8 mouse cellular contexts compared by ENCODE assay signal in genomic region chr8:109565498-109566333, GRCm38 (mm10). TPM values are rescaled to one million over a fixed set of nuclear protein-coding genes. Genes with fewer than 3 reads are reported as not detected.
A peak's percentile ranks its signal among the peaks of the same experiment; 100 is the strongest.
DNase-seq lines count a peak whose midpoint lies in the region; ATAC-seq and TF ChIP-seq lines count a peak whose summit lies in the region.

Dhx38 (minus strand) TSS chr8:109565861.
Txnl4b (plus strand) TSS chr8:109565892.

- H3K4me3 ChIP-seq in ES-E14 (ENCODE audit: insufficient read depth in 1 of 2, low read depth in 1 of 2, low read length in 2 of 2, poor library complexity in 1 of 2, severe bottlenecking in 1 of 2) = peak within 1 kb of the TSS; percentile 90 to 96
- H3K4me3 ChIP-seq in forebrain, embryonic 15.5 days = peak within 1 kb of the TSS; percentile 86
- H3K4me3 ChIP-seq in lung, adult 2 months (replicated peaks; ENCODE audit: extremely low read depth, low read depth, low read length) = peak within 1 kb of the TSS; percentile 91

- peak; percentile 100 for ATAC-seq in forebrain, embryonic 15.5 days (replicated peaks)
- peak; percentile 96 for ATAC-seq in neutrophil, adult 5-6 weeks (ENCODE audit: extremely low read depth, insufficient number of reproducible peaks, low FRiP score, poor library complexity, severe bottlenecking)

- peak within 1 kb of the TSS; percentile 99 for H3K9ac ChIP-seq in ES-E14 (ENCODE audit: insufficient read depth, low read depth, low read length, poor library complexity, severe bottlenecking)
- H3K9ac ChIP-seq in forebrain, embryonic 15.5 days (replicated peaks) = peak within 1 kb of the TSS; percentile 93

- H3K4me1 ChIP-seq in ES-E14 (ENCODE audit: control insufficient read depth in 2 of 2, insufficient read depth in 2 of 2, low read length in 2 of 2, poor library complexity in 1 of 2) = peaks cover 1 to 2% of the 10 kb centered on the region in 2 experiments; a peak in 2 of 4 replicates
- H3K4me1 ChIP-seq in forebrain, embryonic 15.5 days = peaks cover 21% of the 10 kb centered on the region
- no peaks in the 10 kb centered on the region; the same call in 1 of the 2 replicates for H3K4me1 ChIP-seq in lung, adult 2 months (ENCODE audit: control insufficient read depth, insufficient read depth, low read length)

- H3K9me3 ChIP-seq in ES-E14 (ENCODE audit: control insufficient read depth, insufficient read depth, low read depth, low read length) = no peaks in the 10 kb centered on the region
- H3K9me3 ChIP-seq in forebrain, embryonic 15.5 days = no peaks in the 10 kb centered on the region

- H3K27ac ChIP-seq in ES-E14 (ENCODE audit: insufficient read depth, low read depth, low read length, poor library complexity, severe bottlenecking) = peak within 1 kb of the TSS; percentile 88
- peak within 1 kb of the TSS; percentile 93 for H3K27ac ChIP-seq in forebrain, embryonic 15.5 days (replicated peaks)

- peak; percentile 56; the same call in 1 of the 2 replicates for TF ChIP-seq POLR2A in lung, adult 2 months (IDR thresholded peaks at IDR 0.05; ENCODE audit: borderline replicate concordance, extremely low read depth, low read depth, low read length)

- H3K4me2 ChIP-seq in forebrain, embryonic 15.5 days (replicated peaks) = peak within 1 kb of the TSS; percentile 83

- in situ Hi-C loops in ES-E14 (cut with MboI; ENCODE audit: low sequenced_read_pairs in 2 of 2, unreplicated experiment in 2 of 2) = no loop called here

- no peak for TF ChIP-seq CTCF in lung, adult 2 months (IDR thresholded peaks at IDR 0.05; ENCODE audit: insufficient read depth, low read length)

- intact Hi-C loops in heart, postnatal 25 days (cut with DNase I) = loop anchor here (1.0 to 10.0 kb wide), 4 partner anchors 43 to 1981 kb away; partner anchors contain the start of genes Ap1g1, Cmtr2, Dhodh and Psmd7

- under 1% methylated on average over 52 of the region's 52 CpGs for WGBS in forebrain, embryonic 15.5 days
- under 1% methylated on average over 52 of the region's 52 CpGs for WGBS in lung, adult 2 months

- H3K27me3 ChIP-seq in forebrain, embryonic 15.5 days = no peaks in the 10 kb centered on the region

- H3K36me3 ChIP-seq in ES-E14 (ENCODE audit: control insufficient read depth, insufficient read depth, low read length, poor library complexity, severe bottlenecking) = peaks cover 16% of the 10 kb centered on the region
- H3K36me3 ChIP-seq in forebrain, embryonic 15.5 days = peaks cover 20% of the 10 kb centered on the region

- DNase-seq in ES-E14 (ENCODE audit: low read depth, low spot score) = peak; percentile 98
- peak; percentile 100 for DNase-seq in cerebellum, adult 11-12 months
- peak; percentile 98 for DNase-seq in heart, postnatal 25 days (ENCODE audit: low spot score)
- peak; percentile 99 to 100 for DNase-seq in layer of hippocampus, adult 18-20 months (ENCODE audit: low spot score in 2 of 2)
- peak; percentile 99 for DNase-seq in lung, adult 2 months
- DNase-seq in thymus, adult 18-20 months = peak; percentile 97 to 99

TF ChIP-seq in ES-E14, 5 proteins besides CTCF, POLR2A, EP300 and RAD21:
- TF ChIP-seq CHD2 (IDR thresholded peaks at IDR 0.05; ENCODE audit: low read depth, low read length) (no peak), HCFC1 (IDR thresholded peaks at IDR 0.05; ENCODE audit: borderline replicate concordance, insufficient read depth, low read length) (peak; percentile 93), ZC3H11A (IDR thresholded peaks at IDR 0.05; ENCODE audit: borderline replicate concordance, low read depth, low read length) (no peak), MAFK (IDR thresholded peaks at IDR 0.05; ENCODE audit: insufficient read depth, low read depth, low read length) (0 out of 2 replicates have a peak, but pooled peaks have one; percentile 56), ZNF384 (IDR thresholded peaks at IDR 0.05; ENCODE audit: low read depth, low read length) (peak; percentile 100)

RNA-seq across cellular contexts. Expression of gene Dhx38, which starts in this region (rescaled TPM):
- 54.7 and 61.8 TPM in 2 replicates for total RNA-seq in ES-E14 (2012; rRNA removed)
- 23.9 and 24.0 TPM in 2 replicates for polyA plus RNA-seq in forebrain, embryonic 15.5 days (2015; fragmentation: Nextera tagmentation; extraction: Ambion mirVana)
- total RNA-seq in heart, postnatal 25 days (2021) = 10 to 100 TPM; 11.6 to 12.5 TPM
- 10 to 100 TPM; 26.0 to 27.0 TPM for total RNA-seq in layer of hippocampus, adult 18-20 months (2021)
- polyA plus RNA-seq in lung, adult 2 months (2012; rRNA removed) = 19.6 and 23.9 TPM in 2 replicates
- 101 and 103 TPM in 2 replicates for total RNA-seq in neutrophil, adult 5-6 weeks (2017)

RNA-seq across cellular contexts. Expression of gene Txnl4b, which starts in this region (rescaled TPM):
- total RNA-seq in ES-E14 (2012; rRNA removed) = 4.1 and 7.8 TPM in 2 replicates
- 27.3 and 29.2 TPM in 2 replicates for polyA plus RNA-seq in forebrain, embryonic 15.5 days (2015; fragmentation: Nextera tagmentation; extraction: Ambion mirVana)
- 1 to 10 TPM; 4.1 to 4.9 TPM for total RNA-seq in heart, postnatal 25 days (2021)
- 10 to 100 TPM; 16.4 to 16.7 TPM for total RNA-seq in layer of hippocampus, adult 18-20 months (2021)
- 3.4 and 5.8 TPM in 2 replicates for polyA plus RNA-seq in lung, adult 2 months (2012; rRNA removed)
- 33.9 and 37.8 TPM in 2 replicates for total RNA-seq in neutrophil, adult 5-6 weeks (2017)

Comparison
In these comparisons a context has a peak if more than half of its experiments do, and no peak if none do; other contexts are left out.
1. Peak in every context shown above with its lines: DNase-seq, ATAC-seq, H3K4me3 ChIP-seq and H3K27ac ChIP-seq.